Mouse (Mus musculus) ovary, postnatal 36 days (tissue): ENCODE results near the gene Vwa1.
A peak's percentile ranks its signal among the peaks of the same experiment; 100 is the strongest.
"Not testable (repeated sequence)": the region's sequence is repeated elsewhere in the genome, so short reads cannot be mapped to it uniquely, and the experiment has no call there.

Experiments used
- DNase-seq: peaks from one replicate; pipeline ENCODE4 v3.0.0; 2022; ENCODE audit warnings: low spot score, mixed read lengths

Vwa1 gene

GRCm38 (mm10) chr4:155774280-155774754 lies at the start of gene Vwa1:
Vwa1 (minus strand) TSS chr4:155774698.
- DNase-seq, result peak; percentile 87

GRCm38 (mm10) chr4:155823443-155823842 lies 48.9 kb upstream of the Vwa1 start:
- no peak for DNase-seq

- no peak for DNase-seq
These were observed 46.5 kb upstream of the Vwa1 start for GRCm38 (mm10) chr4:155821025-155821424.

- DNase-seq, result no peak
These were observed 43.0 kb upstream of the Vwa1 start for GRCm38 (mm10) chr4:155817533-155817932.

- DNase-seq, result no peak
These were observed 38.2 kb upstream of the Vwa1 start for GRCm38 (mm10) chr4:155812665-155813181.

- peak; percentile 92 for DNase-seq
These were observed 37.6 kb upstream of the Vwa1 start, which contains the start of gene Ccnl2 for GRCm38 (mm10) chr4:155811929-155812664. Ccnl2 (plus strand) TSS chr4:155812489.

- DNase-seq, result no peak
These were observed 33.3 kb upstream of the Vwa1 start for GRCm38 (mm10) chr4:155807841-155808240.

- DNase-seq, result peak; percentile 95
These were observed 29.0 kb upstream of the Vwa1 start for GRCm38 (mm10) chr4:155803340-155804041.

- no peak for DNase-seq
These were observed 28.3 kb upstream of the Vwa1 start, which contains the start of gene Mrpl20 for GRCm38 (mm10) chr4:155802741-155803339. Mrpl20 (plus strand) TSS chr4:155802878.

- no peak for DNase-seq
These were observed 27.6 kb upstream of the Vwa1 start for GRCm38 (mm10) chr4:155802075-155802474.

- DNase-seq, result no peak
These were observed 19.2 kb upstream of the Vwa1 start for GRCm38 (mm10) chr4:155793730-155794129.

GRCm38 (mm10) chr4:155791240-155791933 lies 16.9 kb upstream of the Vwa1 start:
- DNase-seq, result no peak

GRCm38 (mm10) chr4:155790650-155791161 lies 16.2 kb upstream of the Vwa1 start:
- DNase-seq, result no peak

- DNase-seq, result no peak
These were observed 15.6 kb upstream of the Vwa1 start, which contains the start of gene Ankrd65 for GRCm38 (mm10) chr4:155790021-155790489. Ankrd65 (plus strand) TSS chr4:155790439.

GRCm38 (mm10) chr4:155788833-155789232 lies 14.3 kb upstream of the Vwa1 start:
- DNase-seq, result not testable (repeated sequence)

- no peak for DNase-seq
These were observed 13.8 kb upstream of the Vwa1 start for GRCm38 (mm10) chr4:155788300-155788699.

GRCm38 (mm10) chr4:155785819-155786218 lies 11.3 kb upstream of the Vwa1 start, which contains the start of gene Tmem88b:
Tmem88b (minus strand) TSS chr4:155785874.
- DNase-seq, result no peak

GRCm38 (mm10) chr4:155785246-155785645 lies 10.7 kb upstream of the Vwa1 start:
- no peak for DNase-seq

- DNase-seq, result peak; percentile 84
These were observed 9.7 kb upstream of the Vwa1 start for GRCm38 (mm10) chr4:155784081-155784701.

GRCm38 (mm10) chr4:155783486-155784080 lies 9.1 kb upstream of the Vwa1 start:
- no peak for DNase-seq
